In genomic region chr2:117455740-117456455, GRCm38 (mm10) we compare ENCODE assay signal across 11 mouse cellular contexts.
DNase-seq lines count a peak whose midpoint lies in the region; ATAC-seq and TF ChIP-seq lines count a peak whose summit lies in the region.
"Had no signal": no experiment of that assay in that cellular context is flagged by ENCODE, and none has a peak within 500 bp of the region (broad histone marks: within the 10 kb centered on the region; RNA-seq: fewer than 3 reads in every experiment).

No protein-coding gene starts in this region.

- peak; percentile 23 for DNase-seq in lung, postnatal 0 days (ENCODE audit: low spot score)
- no peak for DNase-seq in lung, adult 2 months
- no peak for DNase-seq in heart, postnatal 25 days (ENCODE audit: low spot score)
- DNase-seq in cerebellum, adult 2 months: no peak
- DNase-seq: cerebellum, postnatal 25 days; thymus, postnatal 4 days had no signal

- no peaks in the 10 kb centered on the region for H3K9me3 ChIP-seq in lung, postnatal 0 days (ENCODE audit: low read length)
- H3K9me3 ChIP-seq in forebrain, embryonic 16.5 days (ENCODE audit: control insufficient read depth, low read length): no peaks in the 10 kb centered on the region
- H3K9me3 ChIP-seq in intestine, embryonic 16.5 days (ENCODE audit: control insufficient read depth, low read length): no peaks in the 10 kb centered on the region
- no peaks in the 10 kb centered on the region for H3K9me3 ChIP-seq in stomach, embryonic 16.5 days (replicated peaks; ENCODE audit: control insufficient read depth, low read length)
- H3K9me3 ChIP-seq: lung, embryonic 15.5 days had no signal

- TF ChIP-seq EP300 in lung, postnatal 0 days (IDR thresholded peaks at IDR 0.05): 0 out of 2 replicates have a peak, but pooled peaks have one; percentile 36

- no peak overlapping the region for H3K27ac ChIP-seq in lung, postnatal 0 days (ENCODE audit: low read length)
- H3K27ac ChIP-seq in forebrain, embryonic 16.5 days (ENCODE audit: low read length): no peak overlapping the region
- H3K27ac ChIP-seq in intestine, embryonic 16.5 days (ENCODE audit: low read length): peak overlapping the region; percentile 47; the same call in 1 of the 2 replicates
- peak overlapping the region; percentile 72 for H3K27ac ChIP-seq in stomach, embryonic 16.5 days (ENCODE audit: low read length)
- H3K27ac ChIP-seq in cerebellum, adult 2 months (ENCODE audit: insufficient read depth, low read length): no peak overlapping the region
- H3K27ac ChIP-seq: layer of hippocampus, adult 2 months; lung, embryonic 15.5 days had no signal

- intact Hi-C loops in heart, postnatal 25 days (cut with DNase I): loop anchor here (10.0 kb wide), 1 partner anchor 789 kb away; no protein-coding TSS in a partner anchor

- H3K9ac ChIP-seq in lung, postnatal 0 days (replicated peaks; ENCODE audit: low read depth): no peak overlapping the region
- H3K9ac ChIP-seq in forebrain, embryonic 16.5 days (replicated peaks; ENCODE audit: low read depth, low read length): no peak overlapping the region
- H3K9ac ChIP-seq in intestine, embryonic 16.5 days (ENCODE audit: low read depth, low read length): no peak overlapping the region
- no peak overlapping the region for H3K9ac ChIP-seq in stomach, embryonic 16.5 days (ENCODE audit: low read length)
- H3K9ac ChIP-seq: lung, embryonic 15.5 days had no signal

- H3K4me2 ChIP-seq in lung, postnatal 0 days (replicated peaks; ENCODE audit: low read depth, low read length): no peak overlapping the region
- H3K4me2 ChIP-seq in forebrain, embryonic 16.5 days (ENCODE audit: low read length): no peak overlapping the region
- no peak overlapping the region for H3K4me2 ChIP-seq in intestine, embryonic 16.5 days (ENCODE audit: low read depth, low read length)
- no peak overlapping the region for H3K4me2 ChIP-seq in stomach, embryonic 16.5 days (ENCODE audit: low read depth, low read length)
- H3K4me2 ChIP-seq: lung, embryonic 15.5 days had no signal

- no peak for TF ChIP-seq POLR2A in lung, adult 2 months (IDR thresholded peaks at IDR 0.05; ENCODE audit: borderline replicate concordance, extremely low read depth, low read depth, low read length)
- no peak for TF ChIP-seq POLR2A in cerebellum, adult 2 months (IDR thresholded peaks at IDR 0.05; ENCODE audit: borderline replicate concordance, insufficient read depth, low read length)

- no peaks in the 10 kb centered on the region for H3K4me1 ChIP-seq in lung, postnatal 0 days (ENCODE audit: insufficient read depth, low read depth, low read length)
- no peaks in the 10 kb centered on the region for H3K4me1 ChIP-seq in lung, adult 2 months (ENCODE audit: control insufficient read depth, insufficient read depth, low read length)
- peaks cover 8% of the 10 kb centered on the region; the same call in 1 of the 2 replicates for H3K4me1 ChIP-seq in forebrain, embryonic 16.5 days (replicated peaks; ENCODE audit: control insufficient read depth, insufficient read depth, low read length)
- no peaks in the 10 kb centered on the region for H3K4me1 ChIP-seq in intestine, embryonic 16.5 days (ENCODE audit: control insufficient read depth, insufficient read depth, low read length)
- H3K4me1 ChIP-seq in stomach, embryonic 16.5 days (ENCODE audit: control insufficient read depth, insufficient read depth, low read length): no peaks in the 10 kb centered on the region
- H3K4me1 ChIP-seq in cerebellum, adult 2 months (ENCODE audit: control insufficient read depth, insufficient read depth, low read length): no peaks in the 10 kb centered on the region

- H3K4me3 ChIP-seq in lung, postnatal 0 days (ENCODE audit: low read depth, low read length): no peak overlapping the region
- H3K4me3 ChIP-seq in lung, adult 2 months (replicated peaks; ENCODE audit: extremely low read depth, low read depth, low read length): no peak overlapping the region
- no peak overlapping the region for H3K4me3 ChIP-seq in forebrain, embryonic 16.5 days (replicated peaks; ENCODE audit: low read length)
- no peak overlapping the region for H3K4me3 ChIP-seq in intestine, embryonic 16.5 days (ENCODE audit: low read length)
- no peak overlapping the region for H3K4me3 ChIP-seq in stomach, embryonic 16.5 days (replicated peaks; ENCODE audit: low read length)
- H3K4me3 ChIP-seq in cerebellum, adult 2 months (replicated peaks; ENCODE audit: insufficient read depth, low read depth, low read length): no peak overlapping the region
- H3K4me3 ChIP-seq: layer of hippocampus, adult 2 months; lung, embryonic 15.5 days had no signal

- H3K36me3 ChIP-seq in lung, postnatal 0 days (ENCODE audit: insufficient read depth, low read length): no peaks in the 10 kb centered on the region
- H3K36me3 ChIP-seq in forebrain, embryonic 16.5 days (ENCODE audit: control insufficient read depth, insufficient read depth): no peaks in the 10 kb centered on the region
- H3K36me3 ChIP-seq in intestine, embryonic 16.5 days (ENCODE audit: control insufficient read depth, insufficient read depth, low read length): no peaks in the 10 kb centered on the region
- no peaks in the 10 kb centered on the region for H3K36me3 ChIP-seq in stomach, embryonic 16.5 days (ENCODE audit: control insufficient read depth, insufficient read depth, low read length)
- H3K36me3 ChIP-seq: lung, embryonic 15.5 days had no signal

- ATAC-seq in lung, postnatal 0 days: peak; percentile 61; the same call in 1 of the 2 replicates
- ATAC-seq in forebrain, embryonic 16.5 days: peak; percentile 58
- ATAC-seq in intestine, embryonic 16.5 days: peak; percentile 81
- ATAC-seq in stomach, embryonic 16.5 days (ENCODE audit: insufficient read depth, low FRiP score): peak; percentile 65; the same call in 1 of the 2 replicates

- WGBS in lung, postnatal 0 days: 50% methylated on average over 7 of the region's 7 CpGs
- WGBS in lung, adult 2 months: 68% methylated on average over 7 of the region's 7 CpGs
- 38% methylated on average over 7 of the region's 7 CpGs for WGBS in forebrain, embryonic 16.5 days
- WGBS in intestine, embryonic 16.5 days: 49% methylated on average over 7 of the region's 7 CpGs
- WGBS in stomach, embryonic 16.5 days: 48% methylated on average over 7 of the region's 7 CpGs
- 33% methylated on average over 7 of the region's 7 CpGs for WGBS in cerebellum, adult 2 months

- no peaks in the 10 kb centered on the region for H3K27me3 ChIP-seq in lung, postnatal 0 days (replicated peaks; ENCODE audit: insufficient read depth, low read length)
- H3K27me3 ChIP-seq in forebrain, embryonic 16.5 days (replicated peaks; ENCODE audit: control insufficient read depth, insufficient read depth, low read length): no peaks in the 10 kb centered on the region
- no peaks in the 10 kb centered on the region for H3K27me3 ChIP-seq in intestine, embryonic 16.5 days (replicated peaks; ENCODE audit: control insufficient read depth, insufficient read depth, low read length)
- no peaks in the 10 kb centered on the region for H3K27me3 ChIP-seq in stomach, embryonic 16.5 days (ENCODE audit: control insufficient read depth, insufficient read depth, low read length)
- no peaks in the 10 kb centered on the region for H3K27me3 ChIP-seq in cerebellum, adult 2 months (ENCODE audit: control insufficient read depth, insufficient read depth, low read length)
- H3K27me3 ChIP-seq: lung, embryonic 15.5 days had no signal

- no peak for TF ChIP-seq CTCF in lung, postnatal 0 days (IDR thresholded peaks at IDR 0.05)
- no peak for TF ChIP-seq CTCF in lung, adult 2 months (IDR thresholded peaks at IDR 0.05; ENCODE audit: insufficient read depth, low read length)
- no peak for TF ChIP-seq CTCF in cerebellum, adult 2 months (IDR thresholded peaks at IDR 0.05; ENCODE audit: borderline replicate concordance, insufficient read depth, low read depth, low read length)

Comparison
In these comparisons a context has a peak if more than half of its experiments do, and no peak if none do; other contexts are left out.
1. H3K27ac ChIP-seq: peak in intestine, embryonic 16.5 days (single experiment) and stomach, embryonic 16.5 days (single experiment); none in lung, postnatal 0 days (single experiment), forebrain, embryonic 16.5 days (single experiment) and cerebellum, adult 2 months (single experiment).
2. Peak in every context shown above with its lines, with median percentiles within 50 percentile points of each other: ATAC-seq.